ENCODE assay signal across 9 mouse cellular contexts in the genomic region with DNA sequence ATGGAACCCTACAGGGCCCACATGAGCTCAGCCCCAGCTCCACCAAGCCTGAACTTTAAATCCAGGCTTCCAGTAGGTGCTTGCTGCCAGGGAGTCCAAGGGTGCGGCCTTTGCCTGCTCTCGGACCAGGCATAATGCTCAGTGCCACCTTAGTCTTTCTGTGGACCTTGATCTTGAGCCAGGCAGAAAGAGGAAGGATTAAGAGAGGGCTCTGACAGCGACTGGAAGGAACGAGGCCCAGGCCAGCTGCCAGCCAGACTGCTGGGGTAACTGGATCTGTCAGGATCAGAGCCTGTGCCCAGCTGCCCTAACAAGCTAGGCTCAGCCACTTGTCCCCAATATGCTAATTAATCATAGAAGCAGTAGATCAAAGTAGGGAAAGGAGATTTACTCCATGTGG. TPM values are rescaled to one million over a fixed set of nuclear protein-coding genes. Genes with fewer than 3 reads are reported as not detected.
DNase-seq lines count a peak whose midpoint lies in the region; ATAC-seq and TF ChIP-seq lines count a peak whose summit lies in the region.
"Had no signal": no experiment of that assay in that cellular context is flagged by ENCODE, and none has a peak within 500 bp of the region (broad histone marks: within the 10 kb centered on the region; RNA-seq: fewer than 3 reads in every experiment).

No protein-coding gene starts in this region.

- H3K4me3 ChIP-seq in lung, postnatal 0 days (ENCODE audit: low read depth, low read length), result no peak overlapping the region
- no peak overlapping the region for H3K4me3 ChIP-seq in intestine, postnatal 0 days (ENCODE audit: low read depth, low read length)
- H3K4me3 ChIP-seq in midbrain, embryonic 16.5 days (ENCODE audit: low read depth, low read length), result no peak overlapping the region
- H3K4me3 ChIP-seq: midbrain, embryonic 12.5 days; stomach, embryonic 15.5 days had no signal

- no peak for TF ChIP-seq CTCF in lung, postnatal 0 days (IDR thresholded peaks at IDR 0.05)
- no peak for TF ChIP-seq CTCF in intestine, postnatal 0 days (IDR thresholded peaks at IDR 0.05; ENCODE audit: low read depth)

- H3K27me3 ChIP-seq in lung, postnatal 0 days (replicated peaks; ENCODE audit: insufficient read depth, low read length), result no peaks in the 10 kb centered on the region
- no peaks in the 10 kb centered on the region for H3K27me3 ChIP-seq in intestine, postnatal 0 days (replicated peaks; ENCODE audit: control insufficient read depth, insufficient read depth, low read length)
- no peaks in the 10 kb centered on the region for H3K27me3 ChIP-seq in midbrain, embryonic 16.5 days (ENCODE audit: control insufficient read depth, insufficient read depth, low read depth, low read length)
- H3K27me3 ChIP-seq: midbrain, embryonic 12.5 days; stomach, embryonic 15.5 days had no signal

- no peak for ATAC-seq in lung, postnatal 0 days
- ATAC-seq in intestine, postnatal 0 days, result peak; percentile 83
- ATAC-seq in midbrain, embryonic 16.5 days, result no peak

- whole genome bisulfite sequencing in lung, postnatal 0 days, result 54% methylated on average over 4 of the region's 4 CpGs
- 31% methylated on average over 4 of the region's 4 CpGs for WGBS in intestine, postnatal 0 days
- 39% methylated on average over 4 of the region's 4 CpGs for WGBS in midbrain, embryonic 16.5 days

- H3K4me1 ChIP-seq in lung, postnatal 0 days (ENCODE audit: insufficient read depth, low read depth, low read length), result no peaks in the 10 kb centered on the region
- 0 out of 2 replicates have a peak, but pooled peaks cover 2% of the 10 kb centered on the region for H3K4me1 ChIP-seq in intestine, postnatal 0 days (replicated peaks; ENCODE audit: control insufficient read depth, insufficient read depth, low read length)
- H3K4me1 ChIP-seq in midbrain, embryonic 16.5 days (ENCODE audit: control insufficient read depth, insufficient read depth, low read length), result no peaks in the 10 kb centered on the region
- H3K4me1 ChIP-seq: stomach, embryonic 15.5 days had no signal

- H3K4me2 ChIP-seq in lung, postnatal 0 days (replicated peaks; ENCODE audit: low read depth, low read length), result no peak overlapping the region
- no peak overlapping the region for H3K4me2 ChIP-seq in intestine, postnatal 0 days (replicated peaks; ENCODE audit: low read depth)
- H3K4me2 ChIP-seq in midbrain, embryonic 16.5 days (ENCODE audit: low read length), result no peak overlapping the region
- H3K4me2 ChIP-seq: midbrain, embryonic 12.5 days; stomach, embryonic 15.5 days had no signal

- H3K9me3 ChIP-seq in lung, postnatal 0 days (ENCODE audit: low read length), result no peaks in the 10 kb centered on the region
- H3K9me3 ChIP-seq in intestine, postnatal 0 days (ENCODE audit: control insufficient read depth), result no peaks in the 10 kb centered on the region
- no peaks in the 10 kb centered on the region for H3K9me3 ChIP-seq in midbrain, embryonic 16.5 days (replicated peaks; ENCODE audit: control insufficient read depth, low read length, poor library complexity, severe bottlenecking)
- H3K9me3 ChIP-seq: stomach, embryonic 15.5 days had no signal

- no peaks in the 10 kb centered on the region for H3K36me3 ChIP-seq in lung, postnatal 0 days (ENCODE audit: insufficient read depth, low read length)
- H3K36me3 ChIP-seq in intestine, postnatal 0 days (ENCODE audit: control insufficient read depth, insufficient read depth), result no peaks in the 10 kb centered on the region
- no peaks in the 10 kb centered on the region for H3K36me3 ChIP-seq in midbrain, embryonic 16.5 days (ENCODE audit: control insufficient read depth, insufficient read depth, low read length)
- H3K36me3 ChIP-seq: midbrain, embryonic 12.5 days; stomach, embryonic 15.5 days had no signal

- peak; percentile 10 for DNase-seq in lung, postnatal 25 days (ENCODE audit: low spot score)
- DNase-seq in lung, postnatal 0 days (ENCODE audit: low spot score), result no peak
- DNase-seq in frontal cortex, adult 2 months (ENCODE audit: extremely low spot score in 1 of 2, low spot score in 1 of 2), result peak; percentile 19 to 56
- DNase-seq in retina, postnatal 7 days (ENCODE audit: low read depth, low spot score), result peak; percentile 53
- no peak for DNase-seq in cerebellum, adult 18-20 months

- no peak overlapping the region for H3K9ac ChIP-seq in lung, postnatal 0 days (replicated peaks; ENCODE audit: low read depth)
- H3K9ac ChIP-seq in intestine, postnatal 0 days (ENCODE audit: low read depth, low read length), result 0 out of 2 replicates have a peak overlapping the region, but pooled peaks have one; percentile 19
- H3K9ac ChIP-seq in midbrain, embryonic 16.5 days (ENCODE audit: low read depth, low read length), result no peak overlapping the region
- H3K9ac ChIP-seq: midbrain, embryonic 12.5 days; stomach, embryonic 15.5 days had no signal

- H3K27ac ChIP-seq in lung, postnatal 0 days (ENCODE audit: low read length), result no peak overlapping the region
- peak overlapping the region; percentile 46; the same call in 1 of the 2 replicates for H3K27ac ChIP-seq in intestine, postnatal 0 days (ENCODE audit: low read depth, low read length)
- H3K27ac ChIP-seq in midbrain, embryonic 16.5 days (ENCODE audit: low read length), result no peak overlapping the region
- H3K27ac ChIP-seq: midbrain, embryonic 12.5 days; stomach, embryonic 15.5 days had no signal

- no peak for TF ChIP-seq EP300 in lung, postnatal 0 days (IDR thresholded peaks at IDR 0.05)

RNA-seq across cellular contexts. Expression of gene Padi2, which starts 26.4 kb away (rescaled TPM):
- 0.63 and 0.94 TPM in 2 replicates for polyA plus RNA-seq in lung, postnatal 0 days (2015; fragmentation: Nextera tagmentation; extraction: Ambion mirVana)
- 12.2 and 13.0 TPM in 2 replicates for polyA plus RNA-seq in frontal cortex, adult 2 months (2012; rRNA removed)
- 1.1 and 1.2 TPM in 2 replicates for polyA plus RNA-seq in intestine, postnatal 0 days (2015; fragmentation: Nextera tagmentation; extraction: Ambion mirVana)
- polyA plus RNA-seq in midbrain, embryonic 16.5 days (2015; fragmentation: Nextera tagmentation; extraction: Ambion mirVana), result 2.4 and 2.8 TPM in 2 replicates

RNA-seq across cellular contexts. Expression of gene Padi1, which starts 34.2 kb away (rescaled TPM):
- 0.17 and 0.20 TPM in 2 replicates for polyA plus RNA-seq in lung, postnatal 0 days (2015; fragmentation: Nextera tagmentation; extraction: Ambion mirVana)
- polyA plus RNA-seq in frontal cortex, adult 2 months (2012; rRNA removed), result 0.48 and 0.76 TPM in 2 replicates
- polyA plus RNA-seq in intestine, postnatal 0 days (2015; fragmentation: Nextera tagmentation; extraction: Ambion mirVana), result 0.37 and 0.47 TPM in 2 replicates
- polyA plus RNA-seq in midbrain, embryonic 16.5 days (2015; fragmentation: Nextera tagmentation; extraction: Ambion mirVana), result 0.07 and 0.09 TPM in 2 replicates

Comparison
In these comparisons a context has a peak if more than half of its experiments do, and no peak if none do; other contexts are left out.
1. DNase-seq: peak in lung, postnatal 25 days (single experiment), frontal cortex, adult 2 months (2 of 2) and retina, postnatal 7 days (single experiment); none in lung, postnatal 0 days (single experiment) and cerebellum, adult 18-20 months (0 of 2).